Mouse (Mus musculus): ENCODE measurements around the gene Klf8. TPM values are rescaled to one million over a fixed set of nuclear protein-coding genes. Genes with fewer than 3 reads are reported as not detected.
A peak's percentile ranks its signal among the peaks of the same experiment; 100 is the strongest.

Gene Klf8
- polyA plus RNA-seq, 1 experiment from 2014 or later: 7.7 TPM

DNA sequence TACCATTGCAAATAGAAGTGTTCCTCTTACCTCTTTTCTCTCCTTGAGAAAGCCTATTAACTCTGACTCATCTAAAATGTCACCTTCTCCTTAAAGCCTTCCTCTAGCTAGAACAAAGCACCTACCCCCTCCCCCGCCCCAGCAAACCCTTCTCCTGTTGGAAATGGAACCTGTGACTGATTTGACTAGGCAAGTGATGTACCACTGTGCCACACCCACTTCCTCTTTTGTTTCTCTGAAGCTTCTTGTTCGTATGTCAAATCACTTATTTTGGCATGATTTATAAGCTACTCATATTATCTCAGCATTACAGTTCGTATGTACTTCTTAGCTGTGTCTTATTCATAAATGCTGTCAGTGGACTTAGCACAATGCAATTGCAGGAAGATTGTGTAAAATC, 144.5 kb downstream of the Klf8 start:
- Histone ChIP-seq H3K27ac (ENCODE audit: low read length) (no peak overlapping the region), H3K4me2 (ENCODE audit: low read length) (no peak overlapping the region), H3K4me3 (ENCODE audit: low read depth, low read length) (no peak overlapping the region), H3K27me3 (ENCODE audit: control insufficient read depth, insufficient read depth, low read depth, low read length) (no peaks in the 10 kb centered on the region), H3K9me3 (replicated peaks; ENCODE audit: control insufficient read depth, low read length, poor library complexity, severe bottlenecking) (no peaks in the 10 kb centered on the region), H3K9ac (ENCODE audit: low read depth, low read length) (no peak overlapping the region), H3K4me1 (ENCODE audit: control insufficient read depth, insufficient read depth, low read length) (no peaks in the 10 kb centered on the region), H3K36me3 (ENCODE audit: control insufficient read depth, insufficient read depth, low read length) (no peaks in the 10 kb centered on the region)
- 66% methylated on average over 3 of the region's 3 CpGs for WGBS
- ATAC-seq: no peak

DNA sequence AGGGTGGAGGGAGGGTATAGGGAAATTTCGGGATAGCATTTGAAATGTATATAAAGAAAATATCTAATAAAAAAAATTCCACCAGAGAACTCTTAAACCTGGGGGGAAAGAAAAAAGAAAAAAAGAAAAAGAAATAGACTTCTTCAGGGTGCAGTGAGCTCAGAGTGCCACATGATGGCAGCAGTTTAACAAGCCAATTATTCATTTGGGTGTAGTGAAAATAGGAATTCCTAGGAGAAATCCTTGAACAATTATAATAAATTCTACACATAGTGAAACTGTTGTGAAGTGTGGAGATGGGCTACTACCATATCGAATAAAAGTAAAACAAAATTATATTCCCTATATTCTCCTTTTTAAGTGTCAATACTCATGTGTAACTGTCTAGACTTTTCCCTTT, 152.0 kb downstream of the Klf8 start:
- H3K27me3 ChIP-seq (ENCODE audit: control insufficient read depth, insufficient read depth, low read depth, low read length): no peaks in the 10 kb centered on the region
- WGBS: 45% methylated on average over 2 of the region's 2 CpGs
- H3K9ac ChIP-seq (ENCODE audit: low read depth, low read length): no peak overlapping the region

DNA sequence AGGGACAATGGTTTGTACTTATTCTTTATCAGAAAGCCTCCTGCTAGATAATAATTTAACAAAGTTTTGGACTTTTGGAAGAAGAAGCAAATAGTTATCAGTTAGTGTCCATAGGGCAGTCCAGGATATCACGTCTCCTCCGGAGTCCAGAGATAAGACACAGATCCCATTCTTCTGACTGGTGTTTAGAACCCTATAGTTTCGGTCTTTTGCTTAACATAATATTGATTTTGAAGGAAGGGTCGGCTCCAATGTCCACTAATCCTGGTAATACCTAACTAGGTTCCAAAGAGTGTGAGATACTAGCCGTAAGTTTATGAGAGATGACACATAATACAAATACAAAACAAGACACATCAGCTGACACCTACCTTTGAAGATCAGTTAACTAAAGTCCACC, 179.8 kb downstream of the Klf8 start:
- H3K4me2 ChIP-seq (ENCODE audit: low read length): no peak overlapping the region
- H3K4me3 ChIP-seq (ENCODE audit: low read depth, low read length): no peak overlapping the region
- H3K27me3 ChIP-seq (ENCODE audit: control insufficient read depth, insufficient read depth, low read depth, low read length): no peaks in the 10 kb centered on the region
- H3K27ac ChIP-seq (ENCODE audit: low read length): no peak overlapping the region
- ATAC-seq: no peak
- H3K9me3 ChIP-seq (replicated peaks; ENCODE audit: control insufficient read depth, low read length, poor library complexity, severe bottlenecking): no peaks in the 10 kb centered on the region
- WGBS: 90% methylated on average over 5 of the region's 5 CpGs
- no peaks in the 10 kb centered on the region for H3K36me3 ChIP-seq (ENCODE audit: control insufficient read depth, insufficient read depth, low read length)
- no peaks in the 10 kb centered on the region for H3K4me1 ChIP-seq (ENCODE audit: control insufficient read depth, insufficient read depth, low read length)
- H3K9ac ChIP-seq (ENCODE audit: low read depth, low read length): no peak overlapping the region

More for the DNA sequence above, 152.0 kb downstream of the Klf8 start:
- Histone ChIP-seq H3K4me2 (ENCODE audit: low read length) (no peak overlapping the region), H3K36me3 (ENCODE audit: control insufficient read depth, insufficient read depth, low read length) (no peaks in the 10 kb centered on the region), H3K27ac (ENCODE audit: low read length) (no peak overlapping the region), H3K4me1 (ENCODE audit: control insufficient read depth, insufficient read depth, low read length) (no peaks in the 10 kb centered on the region), H3K4me3 (ENCODE audit: low read depth, low read length) (no peak overlapping the region), H3K9me3 (replicated peaks; ENCODE audit: control insufficient read depth, low read length, poor library complexity, severe bottlenecking) (no peaks in the 10 kb centered on the region)
- ATAC-seq: no peak

DNA sequence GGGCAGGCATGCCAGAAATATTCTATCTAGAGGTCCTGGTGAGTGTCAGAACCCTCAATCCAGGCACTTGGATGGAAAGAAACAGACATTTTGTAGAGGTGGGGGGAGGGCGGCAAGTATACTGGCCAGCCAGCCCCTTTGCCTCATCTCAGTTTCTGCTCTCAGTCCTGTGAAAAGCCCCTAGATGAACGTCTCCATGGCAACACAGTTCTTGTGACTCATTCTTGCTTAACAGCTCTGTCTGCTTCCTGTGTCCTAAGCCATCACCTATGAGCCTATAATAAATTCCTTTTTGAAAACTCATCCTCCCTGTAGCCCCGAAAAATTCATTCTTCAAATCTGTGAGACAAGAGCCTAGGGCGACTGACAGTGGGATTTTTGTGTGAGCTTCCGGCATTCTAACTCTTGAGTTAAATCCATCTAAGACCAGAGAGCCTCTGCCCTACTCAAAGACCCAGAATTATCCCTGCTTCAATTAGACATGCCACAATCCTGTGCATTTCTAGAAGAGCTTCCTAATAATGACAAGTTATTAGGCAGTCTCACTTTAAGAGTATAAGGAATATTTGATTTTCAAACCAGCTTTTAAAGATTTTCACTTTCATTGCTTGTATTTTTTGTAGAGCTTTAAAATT, 196.5 kb downstream of the Klf8 start:
- Histone ChIP-seq H3K4me2 (ENCODE audit: low read length) (peak overlapping the region; percentile 10), H3K36me3 (ENCODE audit: control insufficient read depth, insufficient read depth, low read length) (no peaks in the 10 kb centered on the region), H3K9me3 (replicated peaks; ENCODE audit: control insufficient read depth, low read length, poor library complexity, severe bottlenecking) (no peaks in the 10 kb centered on the region), H3K4me1 (ENCODE audit: control insufficient read depth, insufficient read depth, low read length) (peaks cover 3% of the 10 kb centered on the region; the same call in 1 of the 2 replicates), H3K27ac (ENCODE audit: low read length) (peak overlapping the region; percentile 80), H3K4me3 (ENCODE audit: low read depth, low read length) (no peak overlapping the region), H3K27me3 (ENCODE audit: control insufficient read depth, insufficient read depth, low read depth, low read length) (no peaks in the 10 kb centered on the region), H3K9ac (ENCODE audit: low read depth, low read length) (no peak overlapping the region)
- ATAC-seq: peak; percentile 98
- WGBS: 21% methylated on average over 5 of the region's 5 CpGs

DNA sequence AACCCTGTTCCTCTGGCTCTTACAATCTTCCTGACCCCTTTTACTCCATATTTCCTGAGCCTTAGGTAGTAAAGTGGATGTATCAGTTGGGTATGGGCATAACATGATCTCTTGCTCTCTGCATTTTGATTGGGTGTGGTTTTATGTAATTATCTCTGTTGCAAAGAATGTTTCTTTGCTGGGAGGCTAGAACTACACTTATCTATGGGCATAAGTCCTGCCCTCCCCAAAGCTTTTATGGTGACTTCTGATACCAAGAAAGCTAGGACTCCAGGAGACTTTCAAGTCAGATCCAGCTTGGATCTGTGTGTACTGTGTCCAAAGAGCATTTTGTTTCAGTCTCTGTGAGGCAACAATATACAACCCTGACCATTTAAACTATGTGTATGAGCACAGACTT, 202.3 kb downstream of the Klf8 start:
- Histone ChIP-seq H3K9me3 (replicated peaks; ENCODE audit: control insufficient read depth, low read length, poor library complexity, severe bottlenecking) (no peaks in the 10 kb centered on the region), H3K27ac (ENCODE audit: low read length) (no peak overlapping the region)

DNA sequence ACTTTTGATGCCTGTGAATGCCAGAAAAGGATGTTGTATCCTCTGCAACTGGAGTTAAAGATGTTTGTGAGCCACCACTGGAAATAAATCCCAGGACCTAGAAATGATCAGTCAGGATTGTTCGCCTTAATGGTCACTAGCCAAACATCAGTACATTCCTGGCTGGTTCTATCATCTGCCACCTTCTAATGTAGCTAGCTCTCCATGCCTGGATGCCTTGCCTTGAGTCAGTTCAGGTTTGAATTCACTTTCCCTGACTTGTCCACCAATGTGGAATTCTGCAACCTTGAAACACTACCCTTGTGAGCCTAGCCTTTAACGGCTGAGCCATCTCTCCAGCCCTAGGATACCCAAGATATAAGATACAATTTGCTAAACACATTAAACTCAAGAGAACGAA, 202.8 kb downstream of the Klf8 start:
- H3K9me3 ChIP-seq (replicated peaks; ENCODE audit: control insufficient read depth, low read length, poor library complexity, severe bottlenecking): no peaks in the 10 kb centered on the region
- no peak for ATAC-seq
- no peaks in the 10 kb centered on the region for H3K4me1 ChIP-seq (ENCODE audit: control insufficient read depth, insufficient read depth, low read length)
- no peak overlapping the region for H3K4me3 ChIP-seq (ENCODE audit: low read depth, low read length)
- H3K27ac ChIP-seq (ENCODE audit: low read length): no peak overlapping the region
- no peak overlapping the region for H3K4me2 ChIP-seq (ENCODE audit: low read length)
- 82% methylated on average over 3 of the region's 3 CpGs for WGBS
- H3K36me3 ChIP-seq (ENCODE audit: control insufficient read depth, insufficient read depth, low read length): no peaks in the 10 kb centered on the region
- no peak overlapping the region for H3K9ac ChIP-seq (ENCODE audit: low read depth, low read length)
- H3K27me3 ChIP-seq (ENCODE audit: control insufficient read depth, insufficient read depth, low read depth, low read length): no peaks in the 10 kb centered on the region

More for the DNA sequence above, 202.3 kb downstream of the Klf8 start:
- no peak for ATAC-seq
- H3K27me3 ChIP-seq (ENCODE audit: control insufficient read depth, insufficient read depth, low read depth, low read length): no peaks in the 10 kb centered on the region
- no peaks in the 10 kb centered on the region for H3K36me3 ChIP-seq (ENCODE audit: control insufficient read depth, insufficient read depth, low read length)
- no peak overlapping the region for H3K4me3 ChIP-seq (ENCODE audit: low read depth, low read length)
- H3K4me2 ChIP-seq (ENCODE audit: low read length): no peak overlapping the region
- no peak overlapping the region for H3K9ac ChIP-seq (ENCODE audit: low read depth, low read length)
- H3K4me1 ChIP-seq (ENCODE audit: control insufficient read depth, insufficient read depth, low read length): no peaks in the 10 kb centered on the region

Other genes starting within 250 kb of the Klf8 start
- gene Usp51, start 231.0 kb upstream of the Klf8 start, polyA plus RNA-seq (2015; fragmentation: Nextera tagmentation; extraction: Ambion mirVana): 3.2 and 3.5 TPM in 2 replicates
- gene Mageh1, start 199.9 kb upstream of the Klf8 start, polyA plus RNA-seq (2015; fragmentation: Nextera tagmentation; extraction: Ambion mirVana): 149 and 155 TPM in 2 replicates
- gene Foxr2, start 118.7 kb upstream of the Klf8 start, polyA plus RNA-seq (2015; fragmentation: Nextera tagmentation; extraction: Ambion mirVana): 1.2 TPM in 2 replicates
- 8.9 and 9.5 TPM in 2 replicates for gene Rragb, start 97.5 kb upstream of the Klf8 start, polyA plus RNA-seq (2015; fragmentation: Nextera tagmentation; extraction: Ambion mirVana)